Mouse (Mus musculus): ENCODE data around the gene Hoxc11. TPM values are rescaled to one million over a fixed set of nuclear protein-coding genes. Genes with fewer than 3 reads are reported as not detected.

Hoxc11 gene
- polyA plus RNA-seq, 1 experiment from 2014 or later = not detected

- Histone ChIP-seq H3K9me3 (no peaks in the 10 kb centered on the region), H3K27me3 (peaks cover 99% of the 10 kb centered on the region), H3K9ac (no peak within 1 kb of the TSS), H3K36me3 (no peaks in the 10 kb centered on the region), H3K4me1 (replicated peaks) (peaks cover 2% of the 10 kb centered on the region; the same call in 1 of the 2 replicates), H3K27ac (no peak within 1 kb of the TSS), H3K4me3 (0 out of 2 replicates have a peak within 1 kb of the TSS, but pooled peaks have one; percentile 5), H3K4me2 (peak within 1 kb of the TSS; percentile 23)
- no peak for ATAC-seq (ENCODE audit: low FRiP score)
- WGBS = under 1% methylated on average over 72 of the region's 88 CpGs
Measured at GRCm38 (mm10) chr15:102921053-102922011, 32.9 kb upstream of the Hoxc11 start, which contains the start of gene Hoxc13. Gene Hoxc13 (plus strand): TSS chr15:102921103.

GRCm38 (mm10) chr15:102922012-102922362 lies 32.2 kb upstream of the Hoxc11 start:
- no peak overlapping the region for H3K9ac ChIP-seq
- ATAC-seq (ENCODE audit: low FRiP score) = no peak

GRCm38 (mm10) chr15:102922636-102923500 lies 31.4 kb upstream of the Hoxc11 start:
- Histone ChIP-seq H3K9ac (no peak overlapping the region), H3K27me3 (peaks cover 99% of the 10 kb centered on the region), H3K4me1 (replicated peaks) (peaks cover 2% of the 10 kb centered on the region; the same call in 1 of the 2 replicates), H3K9me3 (no peaks in the 10 kb centered on the region), H3K27ac (no peak overlapping the region), H3K36me3 (no peaks in the 10 kb centered on the region), H3K4me2 (no peak overlapping the region), H3K4me3 (no peak overlapping the region)
- 12% methylated on average over 6 of the region's 6 CpGs for WGBS
- ATAC-seq (ENCODE audit: low FRiP score) = no peak

More at GRCm38 (mm10) chr15:102922012-102922362, 32.2 kb upstream of the Hoxc11 start:
- Histone ChIP-seq H3K4me2 (no peak overlapping the region), H3K4me1 (replicated peaks) (peaks cover 2% of the 10 kb centered on the region; the same call in 1 of the 2 replicates), H3K36me3 (no peaks in the 10 kb centered on the region), H3K27me3 (peaks cover 99% of the 10 kb centered on the region), H3K4me3 (no peak overlapping the region), H3K27ac (no peak overlapping the region), H3K9me3 (no peaks in the 10 kb centered on the region)
- WGBS = 0% methylated on average over 19 of the region's 24 CpGs

- Histone ChIP-seq H3K9me3 (no peaks in the 10 kb centered on the region), H3K9ac (no peak overlapping the region), H3K4me3 (no peak overlapping the region), H3K4me1 (replicated peaks) (no peaks in the 10 kb centered on the region), H3K27me3 (peaks cover 99% of the 10 kb centered on the region), H3K4me2 (no peak overlapping the region), H3K36me3 (no peaks in the 10 kb centered on the region), H3K27ac (no peak overlapping the region)
- 1% methylated on average over 40 of the region's 40 CpGs for WGBS
- no peak for ATAC-seq (ENCODE audit: low FRiP score)
Measured at GRCm38 (mm10) chr15:102927032-102927645, 27.1 kb upstream of the Hoxc11 start.

- WGBS = under 1% methylated on average over 23 of the region's 23 CpGs
- Histone ChIP-seq H3K27ac (no peak overlapping the region), H3K4me2 (no peak overlapping the region), H3K4me3 (no peak overlapping the region), H3K9ac (no peak overlapping the region), H3K9me3 (no peaks in the 10 kb centered on the region), H3K36me3 (no peaks in the 10 kb centered on the region), H3K4me1 (replicated peaks) (no peaks in the 10 kb centered on the region), H3K27me3 (peaks cover 100% of the 10 kb centered on the region)
- ATAC-seq (ENCODE audit: low FRiP score) = no peak
Measured at GRCm38 (mm10) chr15:102931706-102932358, 22.4 kb upstream of the Hoxc11 start.

GRCm38 (mm10) chr15:102934438-102934837 lies 19.8 kb upstream of the Hoxc11 start:
- H3K27ac ChIP-seq = no peak overlapping the region
- no peak overlapping the region for H3K4me3 ChIP-seq
- H3K9ac ChIP-seq = no peak overlapping the region
- H3K27me3 ChIP-seq = peaks cover 100% of the 10 kb centered on the region
- H3K9me3 ChIP-seq = no peaks in the 10 kb centered on the region
- H3K36me3 ChIP-seq = no peaks in the 10 kb centered on the region
- no peak for ATAC-seq (ENCODE audit: low FRiP score)
- no peaks in the 10 kb centered on the region for H3K4me1 ChIP-seq (replicated peaks)
- H3K4me2 ChIP-seq = no peak overlapping the region
- WGBS = under 1% methylated on average over 12 of the region's 12 CpGs

- H3K9ac ChIP-seq = no peak overlapping the region
- peaks cover 100% of the 10 kb centered on the region for H3K27me3 ChIP-seq
- no peaks in the 10 kb centered on the region for H3K4me1 ChIP-seq (replicated peaks)
- no peak overlapping the region for H3K4me2 ChIP-seq
- no peaks in the 10 kb centered on the region for H3K9me3 ChIP-seq
- H3K4me3 ChIP-seq = no peak overlapping the region
- H3K27ac ChIP-seq = no peak overlapping the region
- ATAC-seq (ENCODE audit: low FRiP score) = no peak
- H3K36me3 ChIP-seq = no peaks in the 10 kb centered on the region
- under 1% methylated on average over 27 of the region's 27 CpGs for WGBS
Measured at GRCm38 (mm10) chr15:102934897-102935296, 19.3 kb upstream of the Hoxc11 start.

- Histone ChIP-seq H3K27me3 (peaks cover 100% of the 10 kb centered on the region), H3K9ac (no peak within 1 kb of the TSS), H3K4me3 (no peak within 1 kb of the TSS), H3K9me3 (no peaks in the 10 kb centered on the region), H3K4me2 (no peak within 1 kb of the TSS), H3K36me3 (no peaks in the 10 kb centered on the region), H3K27ac (no peak within 1 kb of the TSS), H3K4me1 (replicated peaks) (no peaks in the 10 kb centered on the region)
- no peak for ATAC-seq (ENCODE audit: low FRiP score)
- 1% methylated on average over 31 of the region's 31 CpGs for WGBS
Measured at GRCm38 (mm10) chr15:102936279-102936972, 17.8 kb upstream of the Hoxc11 start, which contains the start of gene Hoxc12. Gene Hoxc12 (plus strand): TSS chr15:102936757.

- H3K4me1 ChIP-seq (replicated peaks) = no peaks in the 10 kb centered on the region
- H3K36me3 ChIP-seq = no peaks in the 10 kb centered on the region
- 1% methylated on average over 50 of the region's 50 CpGs for WGBS
- H3K4me3 ChIP-seq = no peak overlapping the region
- no peak for ATAC-seq (ENCODE audit: low FRiP score)
- H3K9me3 ChIP-seq = no peaks in the 10 kb centered on the region
- no peak overlapping the region for H3K27ac ChIP-seq
- H3K27me3 ChIP-seq = peaks cover 100% of the 10 kb centered on the region
- no peak overlapping the region for H3K4me2 ChIP-seq
- no peak overlapping the region for H3K9ac ChIP-seq
Measured at GRCm38 (mm10) chr15:102937036-102937666, 17.1 kb upstream of the Hoxc11 start.

- Histone ChIP-seq H3K4me2 (no peak overlapping the region), H3K4me3 (no peak overlapping the region)
Measured at GRCm38 (mm10) chr15:102939256-102940155, 14.7 kb upstream of the Hoxc11 start.

More at GRCm38 (mm10) chr15:102939256-102940155, 14.7 kb upstream of the Hoxc11 start:
- no peak overlapping the region for H3K9ac ChIP-seq
- peaks cover 6% of the 10 kb centered on the region for H3K4me1 ChIP-seq (replicated peaks)
- WGBS = 1% methylated on average over 32 of the region's 34 CpGs
- peaks cover 100% of the 10 kb centered on the region for H3K27me3 ChIP-seq
- ATAC-seq (ENCODE audit: low FRiP score) = no peak
- H3K36me3 ChIP-seq = no peaks in the 10 kb centered on the region
- H3K9me3 ChIP-seq = no peaks in the 10 kb centered on the region
- H3K27ac ChIP-seq = no peak overlapping the region

All from hindbrain, embryonic 13.5 days (tissue).